Mouse (Mus musculus) ES-E14 (cell line): Measurements from ENCODE around the gene Gna15.

Source experiments
- CHD2 ChIP-seq: IDR thresholded peaks from 2 replicates; pipeline ENCODE4 v1.6.1; 2014; ENCODE audit warnings: mild to moderate bottlenecking, low read depth, low read length, inconsistent platforms
- ZC3H11A ChIP-seq: IDR thresholded peaks from 2 replicates; pipeline ENCODE4 v1.6.1; 2012; ENCODE audit warnings: low read depth, mild to moderate bottlenecking, inconsistent platforms, low read length, borderline replicate concordance

DNA sequence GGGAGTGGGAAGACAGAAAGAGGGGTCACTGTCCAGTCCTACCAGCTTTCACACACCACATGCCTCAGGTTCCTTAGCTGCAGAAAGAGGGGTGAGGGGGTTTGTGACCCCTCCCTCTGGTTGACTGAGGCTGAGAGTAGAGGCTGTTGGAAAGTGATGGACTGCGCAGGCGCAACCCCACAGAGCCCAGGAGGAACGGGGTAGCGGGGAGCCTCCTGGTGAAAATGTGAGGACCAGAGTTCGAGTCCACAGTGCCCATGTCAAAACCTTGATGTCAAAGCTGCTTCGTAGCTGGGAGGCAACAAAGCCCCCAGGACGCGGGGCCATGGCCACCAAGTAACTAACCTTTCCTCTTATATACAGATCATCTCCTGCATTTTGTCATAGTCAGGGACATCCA is 66.4 kb downstream of the Gna15 start:
- no peak for TF ChIP-seq ZC3H11A
- TF ChIP-seq CHD2, result no peak
